Mouse (Mus musculus): ENCODE data around the gene Olfr198.
"Not testable (repeated sequence)": the region's sequence is repeated elsewhere in the genome, so short reads cannot be mapped to it uniquely, and the experiment has no call there.

GRCm38 (mm10) chr16:59217861-59218260 lies 14.5 kb upstream of the Olfr198 start:
- TF ChIP-seq CTCF, EP300 (IDR thresholded peaks at IDR 0.05; ENCODE audit: low read depth): not testable (repeated sequence)
